Mouse (Mus musculus): ENCODE measurements around the gene Padi4. TPM values are rescaled to one million over a fixed set of nuclear protein-coding genes. Genes with fewer than 3 reads are reported as not detected.

Gene Padi4
- total RNA-seq, 1 experiment: 2.1 TPM

DNA sequence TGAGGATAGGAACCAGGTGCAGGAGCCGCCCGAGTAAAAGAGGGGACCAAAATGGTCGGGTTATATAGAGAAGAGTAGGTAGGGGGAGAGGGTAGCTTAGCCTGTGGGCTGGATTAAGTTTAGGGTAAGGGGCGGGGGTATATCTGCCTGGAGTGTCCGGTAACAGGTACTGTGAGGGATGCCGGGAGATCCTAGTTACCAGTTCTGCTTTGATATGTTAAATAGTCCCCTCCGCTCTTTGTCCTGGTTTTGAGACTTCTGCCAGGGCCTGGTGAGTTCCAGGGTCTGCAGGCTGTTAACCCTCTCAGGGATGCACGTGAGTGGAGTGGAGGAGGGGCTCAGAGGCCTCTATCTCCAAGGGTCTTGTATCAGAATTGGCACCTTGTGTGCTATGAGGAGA, 70.4 kb downstream of the Padi4 start:
- Histone ChIP-seq H3K27ac (ENCODE audit: insufficient read depth, low read depth, low read length, poor library complexity, severe bottlenecking) (peak overlapping the region; percentile 92; the same call in 1 of the 2 replicates), H3K4me1 (ENCODE audit: control insufficient read depth in 2 of 2, insufficient read depth in 2 of 2, low read length in 2 of 2, poor library complexity in 1 of 2) (peaks cover 0 to 27% of the 10 kb centered on the region in 2 experiments; a peak in 2 of 4 replicates), H3K4me3 (ENCODE audit: insufficient read depth in 1 of 2, low read depth in 1 of 2, low read length in 2 of 2, poor library complexity in 1 of 2, severe bottlenecking in 1 of 2) (peak overlapping the region; percentile 83 to 99), H3K9ac (ENCODE audit: insufficient read depth, low read depth, low read length, poor library complexity, severe bottlenecking) (peak overlapping the region; percentile 95; the same call in 1 of the 2 replicates), H3K36me3 (ENCODE audit: control insufficient read depth, insufficient read depth, low read length, poor library complexity, severe bottlenecking) (peaks cover 51% of the 10 kb centered on the region), H3K9me3 (ENCODE audit: control insufficient read depth, insufficient read depth, low read depth, low read length) (no peaks in the 10 kb centered on the region)
- TF ChIP-seq ZC3H11A (IDR thresholded peaks at IDR 0.05; ENCODE audit: borderline replicate concordance, low read depth, low read length) (no peak), MAFK (IDR thresholded peaks at IDR 0.05; ENCODE audit: insufficient read depth, low read depth, low read length) (no peak), ZNF384 (IDR thresholded peaks at IDR 0.05; ENCODE audit: low read depth, low read length) (no peak), CHD2 (IDR thresholded peaks at IDR 0.05; ENCODE audit: low read depth, low read length) (no peak), HCFC1 (IDR thresholded peaks at IDR 0.05; ENCODE audit: borderline replicate concordance, insufficient read depth, low read length) (no peak)
- in situ Hi-C loops (cut with MboI; ENCODE audit: low sequenced_read_pairs in 2 of 2, unreplicated experiment in 2 of 2): no loop called here
- DNase-seq (ENCODE audit: low read depth, low spot score): no peak

- peak overlapping the region; percentile 92 for H3K27ac ChIP-seq (ENCODE audit: insufficient read depth, low read depth, low read length, poor library complexity, severe bottlenecking)
- H3K9me3 ChIP-seq (ENCODE audit: control insufficient read depth, insufficient read depth, low read depth, low read length): no peaks in the 10 kb centered on the region
- no peak for TF ChIP-seq HCFC1 (IDR thresholded peaks at IDR 0.05; ENCODE audit: borderline replicate concordance, insufficient read depth, low read length)
- no peak for TF ChIP-seq MAFK (IDR thresholded peaks at IDR 0.05; ENCODE audit: insufficient read depth, low read depth, low read length)
- no peak for TF ChIP-seq CHD2 (IDR thresholded peaks at IDR 0.05; ENCODE audit: low read depth, low read length)
- no peak for TF ChIP-seq ZC3H11A (IDR thresholded peaks at IDR 0.05; ENCODE audit: borderline replicate concordance, low read depth, low read length)
- TF ChIP-seq ZNF384 (IDR thresholded peaks at IDR 0.05; ENCODE audit: low read depth, low read length): no peak
- no peak for DNase-seq (ENCODE audit: low read depth, low spot score)
- peaks cover 0 to 26% of the 10 kb centered on the region in 2 experiments; a peak in 2 of 4 replicates for H3K4me1 ChIP-seq (ENCODE audit: control insufficient read depth in 2 of 2, insufficient read depth in 2 of 2, low read length in 2 of 2, poor library complexity in 1 of 2)
- H3K4me3 ChIP-seq (ENCODE audit: insufficient read depth in 1 of 2, low read depth in 1 of 2, low read length in 2 of 2, poor library complexity in 1 of 2, severe bottlenecking in 1 of 2): peak overlapping the region; percentile 83 to 99
- in situ Hi-C loops (cut with MboI; ENCODE audit: low sequenced_read_pairs in 2 of 2, unreplicated experiment in 2 of 2): no loop called here
- H3K36me3 ChIP-seq (ENCODE audit: control insufficient read depth, insufficient read depth, low read length, poor library complexity, severe bottlenecking): peaks cover 42% of the 10 kb centered on the region
- H3K9ac ChIP-seq (ENCODE audit: insufficient read depth, low read depth, low read length, poor library complexity, severe bottlenecking): peak overlapping the region; percentile 95
These were observed 71.3 kb downstream of the Padi4 start for GRCm38 (mm10) chr4:140702611-140703327.

DNA sequence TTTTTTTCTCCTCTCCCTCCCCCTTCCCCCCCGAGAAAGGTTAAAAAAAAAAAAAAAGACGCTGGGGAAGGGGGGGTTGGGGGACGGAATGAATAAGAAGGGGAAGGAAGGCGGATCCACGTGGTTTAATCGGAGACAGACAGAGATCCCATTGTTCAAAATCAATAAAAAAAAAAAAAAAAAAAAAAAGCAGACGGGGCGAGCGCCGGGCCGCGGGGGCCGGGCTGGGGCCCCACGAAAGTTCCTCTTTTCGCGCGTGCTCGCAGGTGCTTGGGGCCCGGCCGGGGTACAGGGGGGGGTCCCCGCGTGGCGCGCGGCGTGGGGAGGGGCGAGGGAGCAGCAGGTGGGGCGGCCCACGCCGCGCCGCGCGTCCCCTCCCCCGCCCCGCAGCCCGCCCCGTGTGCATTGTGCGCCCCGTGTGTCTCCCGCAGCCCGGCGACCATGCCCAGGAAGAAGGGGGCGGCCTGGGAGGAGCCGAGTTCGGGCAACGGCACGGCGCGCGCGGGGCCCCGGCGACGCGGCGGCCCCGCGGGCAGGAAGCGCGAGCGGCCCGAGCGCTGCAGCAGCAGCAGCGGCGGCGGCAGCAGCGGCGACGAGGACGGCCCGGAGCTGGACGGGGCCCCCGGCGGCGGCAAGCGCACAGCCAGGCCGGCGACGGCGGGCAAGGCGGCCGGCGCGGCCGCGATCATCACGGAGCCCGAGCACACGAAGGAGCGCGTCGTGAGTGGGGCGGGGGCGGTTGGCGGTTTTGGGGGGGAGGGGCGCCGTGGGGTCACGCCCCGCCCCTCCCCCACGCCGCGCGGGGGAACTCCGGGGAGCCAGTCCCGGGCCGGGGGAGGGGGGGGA, 72.1 kb downstream of the Padi4 start:
- in situ Hi-C loops (cut with MboI; ENCODE audit: low sequenced_read_pairs in 2 of 2, unreplicated experiment in 2 of 2): no loop called here
- H3K27ac ChIP-seq (ENCODE audit: insufficient read depth, low read depth, low read length, poor library complexity, severe bottlenecking): peak overlapping the region; percentile 92
- TF ChIP-seq ZNF384 (IDR thresholded peaks at IDR 0.05; ENCODE audit: low read depth, low read length): peak; percentile 88
- TF ChIP-seq HCFC1 (IDR thresholded peaks at IDR 0.05; ENCODE audit: borderline replicate concordance, insufficient read depth, low read length): no peak
- H3K4me1 ChIP-seq (ENCODE audit: control insufficient read depth in 2 of 2, insufficient read depth in 2 of 2, low read length in 2 of 2, poor library complexity in 1 of 2): peaks cover 0 to 26% of the 10 kb centered on the region in 2 experiments; a peak in 2 of 4 replicates
- no peaks in the 10 kb centered on the region for H3K9me3 ChIP-seq (ENCODE audit: control insufficient read depth, insufficient read depth, low read depth, low read length)
- peaks cover 34% of the 10 kb centered on the region for H3K36me3 ChIP-seq (ENCODE audit: control insufficient read depth, insufficient read depth, low read length, poor library complexity, severe bottlenecking)
- DNase-seq (ENCODE audit: low read depth, low spot score): no peak
- peak overlapping the region; percentile 98 for H3K9ac ChIP-seq (ENCODE audit: insufficient read depth, low read depth, low read length, poor library complexity, severe bottlenecking)
- H3K4me3 ChIP-seq (ENCODE audit: insufficient read depth in 1 of 2, low read depth in 1 of 2, low read length in 2 of 2, poor library complexity in 1 of 2, severe bottlenecking in 1 of 2): peak overlapping the region; percentile 75 to 99

- DNase-seq (ENCODE audit: low read depth, low spot score): no peak
- H3K9me3 ChIP-seq (ENCODE audit: control insufficient read depth, insufficient read depth, low read depth, low read length): no peaks in the 10 kb centered on the region
- H3K36me3 ChIP-seq (ENCODE audit: control insufficient read depth, insufficient read depth, low read length, poor library complexity, severe bottlenecking): peaks cover 32% of the 10 kb centered on the region
- H3K4me3 ChIP-seq (ENCODE audit: insufficient read depth in 1 of 2, low read depth in 1 of 2, low read length in 2 of 2, poor library complexity in 1 of 2, severe bottlenecking in 1 of 2): peak overlapping the region; percentile 75 to 99
- no peak for TF ChIP-seq ZNF384 (IDR thresholded peaks at IDR 0.05; ENCODE audit: low read depth, low read length)
- TF ChIP-seq ZC3H11A (IDR thresholded peaks at IDR 0.05; ENCODE audit: borderline replicate concordance, low read depth, low read length): no peak
- no peak for TF ChIP-seq MAFK (IDR thresholded peaks at IDR 0.05; ENCODE audit: insufficient read depth, low read depth, low read length)
- TF ChIP-seq CHD2 (IDR thresholded peaks at IDR 0.05; ENCODE audit: low read depth, low read length): no peak
- TF ChIP-seq HCFC1 (IDR thresholded peaks at IDR 0.05; ENCODE audit: borderline replicate concordance, insufficient read depth, low read length): no peak
- in situ Hi-C loops (cut with MboI; ENCODE audit: low sequenced_read_pairs in 2 of 2, unreplicated experiment in 2 of 2): no loop called here
- H3K4me1 ChIP-seq (ENCODE audit: control insufficient read depth in 2 of 2, insufficient read depth in 2 of 2, low read length in 2 of 2, poor library complexity in 1 of 2): peaks cover 0 to 26% of the 10 kb centered on the region in 2 experiments; a peak in 2 of 4 replicates
- peak overlapping the region; percentile 98 for H3K9ac ChIP-seq (ENCODE audit: insufficient read depth, low read depth, low read length, poor library complexity, severe bottlenecking)
- peak overlapping the region; percentile 97 for H3K27ac ChIP-seq (ENCODE audit: insufficient read depth, low read depth, low read length, poor library complexity, severe bottlenecking)
These were observed 72.9 kb downstream of the Padi4 start for GRCm38 (mm10) chr4:140701049-140701715.
